Mouse (Mus musculus) CD4-positive helper T cell, adult 2 months (primary cell): Measurements from ENCODE around the gene Dnah8.
"Not testable (repeated sequence)": the region's sequence is repeated elsewhere in the genome, so short reads cannot be mapped to it uniquely, and the experiment has no call there.

Experiments used
- DNase-seq: peaks from one replicate; pipeline ENCODE4 v3.0.0-alpha.2; 2012; ENCODE audit warnings: low read depth, missing footprints, low spot score

Dnah8 gene

GRCm38 (mm10) chr17:30609305-30609979 lies 14.7 kb upstream of the Dnah8 start:
- no peak for DNase-seq

GRCm38 (mm10) chr17:30609980-30610307 lies 14.2 kb upstream of the Dnah8 start:
- no peak for DNase-seq

DNA sequence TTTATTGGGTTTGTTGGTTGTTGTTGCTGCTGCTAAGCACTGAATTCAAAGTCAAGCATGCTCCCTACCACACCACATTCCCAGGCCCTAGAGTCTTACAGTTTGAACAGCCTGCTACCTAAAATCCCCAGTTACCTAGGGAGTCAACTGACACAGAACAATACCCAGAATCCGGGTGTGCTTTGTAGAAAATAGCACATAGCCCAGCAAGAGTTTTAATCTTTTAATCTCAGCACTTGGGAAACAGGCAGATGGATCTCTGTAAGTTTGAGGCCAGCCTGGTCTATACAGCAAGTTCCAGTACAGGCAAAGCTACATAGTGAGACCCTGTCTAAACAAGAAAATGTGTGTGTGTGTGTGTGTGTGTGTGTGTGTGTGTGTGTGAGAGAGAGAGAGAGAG lies 13.4 kb upstream of the Dnah8 start:
- DNase-seq = no peak

DNA sequence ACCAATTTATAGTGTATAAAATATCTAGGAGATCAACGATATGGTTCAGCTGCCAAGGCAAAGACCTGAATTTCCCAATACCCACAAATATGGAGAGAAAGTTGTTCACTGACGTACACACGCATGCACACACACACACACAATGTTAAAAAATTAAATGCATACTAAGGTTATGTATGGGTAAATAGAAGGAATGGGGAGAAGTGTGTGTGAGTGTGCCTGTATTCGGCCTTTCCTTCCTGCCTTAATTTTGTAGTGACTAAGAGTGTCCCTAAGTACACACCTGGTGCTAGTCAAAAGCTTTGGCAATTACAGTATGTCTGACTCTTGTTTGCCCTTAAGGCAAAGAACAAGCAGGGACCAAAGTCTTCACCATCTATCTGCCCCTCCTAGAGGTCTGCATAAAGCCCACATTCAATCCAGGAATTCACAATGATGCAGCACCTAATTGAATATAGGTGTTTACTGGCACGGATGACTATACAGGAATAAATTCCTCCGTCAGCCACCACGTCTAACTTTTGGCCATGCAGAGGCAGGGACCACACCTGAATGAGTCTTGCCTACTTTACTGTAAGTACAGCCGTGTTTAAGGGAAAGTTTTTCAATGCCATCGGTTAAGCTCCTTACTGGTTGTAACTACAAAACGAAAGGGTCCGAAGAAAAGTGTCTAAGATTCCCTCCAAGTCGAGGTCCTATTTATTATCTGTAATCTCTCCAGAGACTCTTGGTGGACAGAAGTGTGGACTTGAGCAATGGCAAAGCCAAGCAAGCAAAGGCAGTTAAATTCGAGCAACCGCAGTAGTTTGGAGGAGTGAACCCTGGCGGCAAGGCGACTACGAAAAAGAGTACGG lies 12.7 kb upstream of the Dnah8 start:
- no peak for DNase-seq

DNA sequence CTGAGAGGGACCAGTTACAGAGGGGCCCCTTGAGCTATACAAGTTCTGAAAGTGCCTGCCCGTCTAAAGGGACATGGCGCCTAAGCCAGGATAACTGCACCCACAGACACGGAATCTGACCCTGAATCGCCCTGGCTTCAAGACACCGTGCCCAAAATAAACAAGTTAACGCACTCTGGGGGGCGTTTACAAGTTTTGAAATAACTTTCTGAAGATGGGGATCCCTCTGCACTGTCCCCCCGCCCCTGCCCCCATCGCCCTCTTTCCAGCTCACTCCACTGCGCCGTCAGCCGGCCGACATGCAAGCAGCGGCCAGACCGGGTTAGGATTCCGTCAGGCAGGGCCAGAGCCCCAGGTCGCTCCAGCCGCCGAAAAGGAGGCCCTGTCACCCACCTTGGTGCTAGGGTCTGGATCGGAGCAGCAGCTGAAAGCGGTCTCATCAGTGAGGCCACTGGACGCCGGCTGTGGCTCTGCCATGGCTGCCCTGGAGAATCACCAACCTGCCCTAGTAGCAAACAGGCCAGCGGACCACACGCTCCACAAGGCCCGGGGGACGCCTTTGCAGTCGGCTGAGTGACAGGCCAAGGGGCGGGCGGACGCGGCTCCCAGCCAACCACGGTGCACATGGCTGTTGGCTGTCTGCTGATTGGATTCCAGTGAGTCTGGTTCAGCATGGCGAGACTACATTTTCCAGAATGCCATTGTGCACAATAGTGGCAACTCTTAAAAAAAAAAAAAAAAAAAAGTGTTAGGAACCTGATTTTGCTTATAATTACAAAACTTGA lies 11.9 kb upstream of the Dnah8 start:
- peak; percentile 93 for DNase-seq

DNA sequence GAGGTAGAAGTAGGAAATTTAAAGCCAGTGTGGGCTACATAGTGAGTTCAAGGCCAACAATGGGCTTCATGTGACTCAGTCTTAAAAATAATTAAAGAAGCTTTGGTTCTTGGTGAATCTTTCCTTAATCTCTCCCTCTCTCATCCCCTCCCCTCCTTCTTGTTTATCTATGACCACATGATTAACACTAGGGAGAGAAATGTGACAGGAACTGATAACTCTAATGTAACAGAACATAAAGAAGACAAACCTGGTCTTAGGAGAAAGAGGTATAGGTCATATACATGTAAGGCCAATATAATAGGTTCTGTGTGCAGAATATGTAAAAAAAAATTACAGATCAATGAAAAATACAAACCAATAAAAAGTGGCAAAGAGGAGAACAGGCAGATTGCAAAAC lies 10.8 kb upstream of the Dnah8 start:
- no peak for DNase-seq

- no peak for DNase-seq
Measured at GRCm38 (mm10) chr17:30616203-30616602, 8.0 kb upstream of the Dnah8 start.

DNA sequence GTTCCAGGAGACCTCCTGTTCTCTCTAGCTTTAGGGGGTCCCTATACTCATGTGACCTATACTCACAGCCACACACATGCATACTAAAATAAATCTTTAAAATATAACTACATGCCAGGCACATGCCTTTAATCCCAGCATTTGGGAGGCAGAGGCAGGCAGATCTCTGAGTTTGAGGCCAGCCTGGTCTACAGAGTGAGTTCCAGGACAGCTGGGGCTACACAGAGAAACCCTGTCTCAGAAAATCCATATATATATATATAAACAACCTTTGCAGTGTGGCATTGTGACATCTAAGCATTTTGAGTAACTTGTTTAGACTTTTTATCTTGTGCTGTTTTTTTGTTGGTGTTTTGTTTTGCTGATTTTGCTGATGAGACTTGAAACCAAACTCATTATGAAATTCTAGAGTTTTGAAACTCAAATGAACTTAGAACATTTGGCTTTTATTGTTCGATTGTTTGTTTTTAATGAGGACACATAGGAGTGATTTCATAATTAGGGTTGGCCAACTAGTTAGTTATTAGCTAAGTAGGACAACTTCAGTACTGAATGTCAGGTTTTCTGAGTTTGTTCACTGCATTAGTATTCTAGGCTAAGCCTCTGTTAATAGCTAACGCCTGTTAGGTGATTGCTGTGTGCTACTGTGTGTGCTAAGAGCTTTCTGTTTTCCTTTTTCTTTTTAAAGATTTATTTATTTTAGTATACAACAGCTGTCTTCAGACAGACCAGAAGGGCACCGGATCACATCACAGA lies 5.8 kb upstream of the Dnah8 start:
- DNase-seq = no peak

GRCm38 (mm10) chr17:30619153-30619552 lies 5.0 kb upstream of the Dnah8 start:
- DNase-seq = no peak

DNA sequence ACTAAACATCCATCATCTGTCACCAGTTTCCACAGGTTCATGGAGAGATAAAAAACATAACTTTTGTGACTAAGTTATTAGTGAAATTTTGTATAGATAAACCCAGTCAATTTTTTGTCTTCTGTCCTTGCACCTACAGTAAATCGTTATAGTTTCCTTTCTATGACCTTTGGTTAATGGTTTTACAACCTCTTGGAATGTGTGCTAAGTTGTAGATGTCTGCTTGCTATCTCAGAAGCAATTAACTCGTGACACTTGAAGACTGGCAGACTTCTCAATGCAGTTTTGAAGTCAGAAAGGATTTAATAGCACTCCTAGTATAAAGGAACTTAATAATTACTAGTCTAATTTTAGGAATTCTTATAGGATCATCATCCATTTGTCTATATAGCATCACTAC lies 3.6 kb upstream of the Dnah8 start:
- DNase-seq = no peak

GRCm38 (mm10) chr17:30621450-30621849 lies 2.7 kb upstream of the Dnah8 start:
- no peak for DNase-seq

DNA sequence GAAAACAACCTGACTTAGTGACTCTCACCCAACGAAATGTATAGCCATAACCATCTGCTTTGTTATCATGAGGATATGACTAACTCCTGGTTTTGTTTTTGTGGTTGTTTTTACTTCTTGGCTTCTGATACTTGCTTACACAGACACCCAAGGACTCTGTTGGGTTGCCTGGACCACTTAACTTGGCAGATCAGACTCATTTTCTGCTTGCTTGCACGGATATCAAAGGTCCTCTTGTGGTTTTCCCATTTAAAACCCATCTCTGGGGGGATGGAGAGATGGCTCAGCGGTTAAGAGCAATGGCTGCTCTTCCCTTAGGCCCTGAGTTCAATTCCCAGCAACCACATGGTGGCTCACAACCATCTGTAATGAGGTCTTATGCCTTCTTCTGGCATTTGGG lies 954 bp upstream of the Dnah8 start:
- DNase-seq = peak; percentile 17

DNA sequence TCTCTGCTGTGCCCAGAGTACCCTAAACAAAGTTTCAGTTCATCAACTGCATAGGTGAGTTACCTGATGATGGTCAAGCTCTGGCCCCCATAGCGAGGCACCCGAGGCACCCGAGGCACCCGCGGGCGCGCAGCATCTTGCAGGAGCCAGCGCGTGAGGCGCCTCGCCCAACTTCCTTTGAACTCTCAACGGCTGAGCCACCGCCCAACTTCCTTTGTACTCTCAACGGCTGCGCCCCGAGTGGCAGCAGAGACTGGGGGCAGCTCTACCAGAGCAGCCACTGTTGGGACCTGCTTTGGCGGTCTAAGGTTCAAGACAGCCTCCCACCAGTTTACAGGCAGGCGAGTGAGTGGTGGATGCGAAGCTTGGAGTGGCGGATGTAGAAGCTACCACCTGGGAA lies 2.6 kb downstream of the Dnah8 start, which contains the start of gene Glo1:
Gene Glo1, minus strand, starts transcription at position 153 of the 400 bp plus-strand sequence.
- not testable (repeated sequence) for DNase-seq

- no peak for DNase-seq
Measured at GRCm38 (mm10) chr17:30635367-30635766, 11.2 kb downstream of the Dnah8 start.

DNA sequence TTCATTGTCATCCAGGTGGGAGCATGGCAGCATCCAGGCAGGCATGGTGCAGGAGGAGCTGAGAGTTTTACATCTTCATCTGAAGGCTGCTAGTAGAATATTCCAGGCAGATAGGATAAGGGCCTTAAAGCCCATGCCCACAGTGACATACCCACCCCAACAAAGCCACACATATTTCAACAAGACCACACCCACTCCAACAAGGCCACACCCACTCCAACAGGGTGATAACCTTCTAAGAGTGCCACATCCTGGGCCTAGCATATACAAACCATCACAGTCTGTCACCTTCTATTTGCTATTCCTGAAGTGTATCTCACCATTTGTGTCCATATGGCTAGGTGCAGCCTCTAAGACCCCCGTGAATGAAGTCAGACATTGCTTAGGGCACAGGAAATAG lies 13.6 kb downstream of the Dnah8 start:
- DNase-seq = no peak

DNA sequence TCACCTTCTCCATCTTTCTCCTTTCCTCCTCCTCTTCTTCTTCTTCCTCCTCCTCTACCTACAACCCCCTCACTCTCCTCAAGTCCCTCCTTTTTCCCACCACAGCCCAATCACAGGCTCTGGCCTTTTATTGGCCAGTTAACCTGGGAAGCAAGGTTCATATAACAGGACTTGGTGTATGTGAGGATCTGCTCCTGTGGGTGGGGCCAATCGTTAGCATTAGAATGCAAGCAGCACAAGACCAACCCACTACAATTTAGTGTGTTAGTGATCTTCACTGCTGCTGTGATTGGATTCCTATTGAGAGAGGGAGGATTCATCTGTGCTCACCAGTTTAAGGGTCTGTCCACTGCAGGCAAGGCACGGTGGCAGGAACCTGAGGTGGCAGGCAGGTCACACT lies 14.8 kb downstream of the Dnah8 start:
- no peak for DNase-seq

DNA sequence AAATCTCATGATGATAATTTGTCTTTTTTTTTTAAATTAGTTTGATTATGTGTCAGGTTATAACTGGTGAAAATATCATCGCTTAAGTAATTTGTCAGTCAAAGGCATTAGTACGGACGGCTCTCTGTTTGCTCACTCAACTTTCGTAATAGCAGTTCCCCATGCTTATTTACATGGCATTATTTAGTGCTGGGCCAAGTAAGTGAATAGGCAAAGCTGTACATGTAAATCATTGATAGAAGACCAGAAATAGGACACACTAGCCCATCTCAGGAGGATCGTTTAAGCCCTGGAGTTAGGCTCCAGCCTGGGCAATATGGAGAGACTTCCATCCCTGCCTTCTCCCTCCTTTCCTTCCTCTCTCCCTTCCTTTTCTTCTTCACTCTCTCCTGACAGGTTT lies 16.7 kb downstream of the Dnah8 start:
- no peak for DNase-seq

- peak; percentile 22 for DNase-seq
Measured at GRCm38 (mm10) chr17:30648770-30649169, 24.6 kb downstream of the Dnah8 start.

GRCm38 (mm10) chr17:30653010-30653409 lies 28.9 kb downstream of the Dnah8 start:
- peak; percentile 18 for DNase-seq

DNA sequence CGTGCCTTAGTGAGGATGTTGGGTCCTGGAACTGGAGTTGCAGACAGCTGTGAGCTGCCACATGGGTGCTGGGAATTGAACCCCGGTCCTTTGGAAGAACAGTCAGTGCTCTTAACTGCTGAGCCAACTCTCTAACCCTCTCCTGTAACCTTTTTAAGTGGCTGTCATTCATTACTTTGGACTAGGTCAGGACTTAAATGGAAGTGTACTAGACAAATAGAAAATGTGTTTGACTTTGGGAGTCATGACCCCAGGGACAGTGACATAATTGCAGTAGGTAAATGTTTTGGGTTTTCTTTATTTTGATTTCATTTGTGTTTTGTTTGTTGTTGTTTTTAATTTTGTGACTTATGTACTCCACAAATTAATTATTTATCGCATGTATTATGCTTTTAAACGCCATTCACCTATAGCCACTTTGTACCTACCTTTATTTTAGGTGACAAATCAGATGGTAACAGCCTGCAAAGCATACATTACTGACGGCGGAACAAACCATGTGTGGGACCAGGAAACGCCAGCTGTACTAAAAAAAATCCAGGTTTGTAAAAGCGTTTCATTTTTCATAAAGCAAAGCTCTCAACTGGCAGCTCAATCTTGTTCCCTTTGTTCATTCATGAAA lies 33.5 kb downstream of the Dnah8 start:
- no peak for DNase-seq

- peak; percentile 45 for DNase-seq
Measured at GRCm38 (mm10) chr17:30658152-30658544, 34.0 kb downstream of the Dnah8 start.
